Mouse (Mus musculus): ENCODE results near the gene Syap1.
"Not testable (repeated sequence)": the region's sequence is repeated elsewhere in the genome, so short reads cannot be mapped to it uniquely, and the experiment has no call there.

Gene Syap1

GRCm38 (mm10) chrX:162887931-162888511 is at the start of gene Syap1:
Gene Syap1, minus strand, starts transcription at chrX:162888447.
- DNase-seq (ENCODE audit: low spot score): peak; percentile 87

- DNase-seq (ENCODE audit: low spot score): no peak
These were observed 43.2 kb upstream of the Syap1 start for GRCm38 (mm10) chrX:162931467-162931866.

GRCm38 (mm10) chrX:162921487-162922125 is 33.4 kb upstream of the Syap1 start:
- no peak for DNase-seq (ENCODE audit: low spot score)

GRCm38 (mm10) chrX:162915697-162916096 is 27.4 kb upstream of the Syap1 start:
- peak; percentile 72 for DNase-seq (ENCODE audit: low spot score)

GRCm38 (mm10) chrX:162913651-162914050 is 25.4 kb upstream of the Syap1 start:
- no peak for DNase-seq (ENCODE audit: low spot score)

- no peak for DNase-seq (ENCODE audit: low spot score)
These were observed 19.3 kb upstream of the Syap1 start for GRCm38 (mm10) chrX:162907554-162907953.

GRCm38 (mm10) chrX:162902040-162902734 is 13.9 kb upstream of the Syap1 start:
- peak; percentile 16 for DNase-seq (ENCODE audit: low spot score)

- DNase-seq (ENCODE audit: low spot score): peak; percentile 47
These were observed 13.3 kb upstream of the Syap1 start for GRCm38 (mm10) chrX:162901371-162902039.

- no peak for DNase-seq (ENCODE audit: low spot score)
These were observed 12.7 kb upstream of the Syap1 start, which contains the start of gene Ctps2 for GRCm38 (mm10) chrX:162900938-162901337. Gene Ctps2, plus strand, starts transcription at chrX:162901238.

- DNase-seq (ENCODE audit: low spot score): not testable (repeated sequence)
These were observed 452 bp upstream of the Syap1 start for GRCm38 (mm10) chrX:162888575-162889223.

GRCm38 (mm10) chrX:162878236-162878635 is 10.0 kb downstream of the Syap1 start:
- DNase-seq (ENCODE audit: low spot score): no peak

- DNase-seq (ENCODE audit: low spot score): no peak
These were observed 14.5 kb downstream of the Syap1 start for GRCm38 (mm10) chrX:162873761-162874160.

GRCm38 (mm10) chrX:162871734-162872517 is 16.3 kb downstream of the Syap1 start:
- DNase-seq (ENCODE audit: low spot score): peak; percentile 45

GRCm38 (mm10) chrX:162868294-162868965 is 19.8 kb downstream of the Syap1 start:
- no peak for DNase-seq (ENCODE audit: low spot score)

- DNase-seq (ENCODE audit: low spot score): no peak
These were observed 39.6 kb downstream of the Syap1 start for GRCm38 (mm10) chrX:162848682-162849081.

GRCm38 (mm10) chrX:162845531-162845930 is 42.7 kb downstream of the Syap1 start:
- DNase-seq (ENCODE audit: low spot score): no peak

- DNase-seq (ENCODE audit: low spot score): no peak
These were observed 43.7 kb downstream of the Syap1 start for GRCm38 (mm10) chrX:162844447-162845100.

- DNase-seq (ENCODE audit: low spot score): peak; percentile 35
These were observed 56.1 kb downstream of the Syap1 start for GRCm38 (mm10) chrX:162832101-162832500.

GRCm38 (mm10) chrX:162831542-162831941 is 56.7 kb downstream of the Syap1 start:
- no peak for DNase-seq (ENCODE audit: low spot score)

GRCm38 (mm10) chrX:162831036-162831435 is 57.2 kb downstream of the Syap1 start:
- no peak for DNase-seq (ENCODE audit: low spot score)
